Mouse (Mus musculus) heart, embryonic 12.5 days (tissue): ENCODE data around the gene Pkd1l2. TPM values are rescaled to one million over a fixed set of nuclear protein-coding genes. Genes with fewer than 3 reads are reported as not detected.

Experiments
- ATAC-seq: fragments of 200-750 bp; cut with Nextera tagmentation; 2 replicates; pipeline ENCODE4 v1.8.0; 2017; ENCODE audit warnings: moderate TSS enrichment, moderate library complexity; ENCODE audit not compliant: insufficient number of reproducible peaks, low FRiP score
- H3K27ac ChIP-seq: fragments of 300-500 bp; sonication (generic); 2 replicates; pipeline ENCODE4 v1.5.1; 2016; ENCODE audit warnings: mild to moderate bottlenecking, moderate library complexity; ENCODE audit not compliant: poor library complexity, severe bottlenecking
- H3K27me3 ChIP-seq: fragments of 300-500 bp; sonication (generic); replicated peaks from 2 replicates; pipeline ENCODE4 v1.6.1; 2016; ENCODE audit warnings: mild to moderate bottlenecking, moderate library complexity
- H3K36me3 ChIP-seq: fragments of 300-500 bp; sonication (generic); 2 replicates; pipeline ENCODE4 v1.6.1; 2016; ENCODE audit warnings: mild to moderate bottlenecking, moderate library complexity
- H3K4me1 ChIP-seq: fragments of 300-500 bp; sonication (generic); replicated peaks from 2 replicates; pipeline ENCODE4 v1.6.1; 2016; ENCODE audit warnings: mild to moderate bottlenecking
- H3K4me2 ChIP-seq: fragments of 300-500 bp; sonication (generic); 2 replicates; pipeline ENCODE4 v1.6.1; 2016; ENCODE audit warnings: mild to moderate bottlenecking, moderate library complexity
- H3K4me3 ChIP-seq: fragments of 300-500 bp; sonication (generic); 2 replicates; pipeline ENCODE4 v1.5.1; 2016; ENCODE audit warnings: mild to moderate bottlenecking
- H3K9ac ChIP-seq: fragments of 300-500 bp; sonication (generic); 2 replicates; pipeline ENCODE4 v1.6.1; 2016; ENCODE audit warnings: mild to moderate bottlenecking, moderate library complexity
- H3K9me3 ChIP-seq: fragments of 300-500 bp; sonication (generic); replicated peaks from 2 replicates; pipeline ENCODE4 v1.6.1; 2016; ENCODE audit warnings: mild to moderate bottlenecking, moderate library complexity
- WGBS: fragments of 180-500 bp; shearing (Covaris S2); methylation state at CpG from one replicate; pipeline ENCODE4 v1.1.7; 2016; 5-methylcytosine and 5-hydroxymethylcytosine counted together
- polyA plus RNA-seq: library from polyadenylated mRNA; unstranded; fragments of >200 nt; fragmentation: Nextera tagmentation; extraction: Ambion mirVana; gene quantifications from 2 replicates; pipeline ENCODE4 v1.2.1, GENCODE M21; 2016

Pkd1l2 gene
- polyA plus RNA-seq, 1 experiment from 2014 or later: 0.11 TPM

- WGBS: 71% methylated on average over 3 of the region's 3 CpGs
- H3K4me3 ChIP-seq: no peak overlapping the region
- H3K27ac ChIP-seq: no peak overlapping the region
- H3K9me3 ChIP-seq: peaks cover 6% of the 10 kb centered on the region; the same call in 1 of the 2 replicates
- no peak overlapping the region for H3K4me2 ChIP-seq
- H3K36me3 ChIP-seq: no peaks in the 10 kb centered on the region
- peaks cover 13% of the 10 kb centered on the region for H3K4me1 ChIP-seq
- no peak overlapping the region for H3K9ac ChIP-seq
- no peak for ATAC-seq
- H3K27me3 ChIP-seq: no peaks in the 10 kb centered on the region
Measured at GRCm38 (mm10) chr8:117111641-117112040, 29.4 kb upstream of the Pkd1l2 start.

GRCm38 (mm10) chr8:117109801-117110390, 27.6 kb upstream of the Pkd1l2 start:
- Histone ChIP-seq H3K4me3 (no peak overlapping the region), H3K9ac (no peak overlapping the region), H3K27me3 (no peaks in the 10 kb centered on the region), H3K36me3 (no peaks in the 10 kb centered on the region), H3K4me2 (no peak overlapping the region), H3K4me1 (peaks cover 1% of the 10 kb centered on the region), H3K9me3 (peaks cover 6% of the 10 kb centered on the region; the same call in 1 of the 2 replicates), H3K27ac (no peak overlapping the region)
- ATAC-seq: no peak
- 53% methylated on average over 16 of the region's 16 CpGs for WGBS

GRCm38 (mm10) chr8:117109018-117109711, 26.9 kb upstream of the Pkd1l2 start:
- no peak overlapping the region for H3K4me3 ChIP-seq
- H3K4me1 ChIP-seq: no peaks in the 10 kb centered on the region
- no peak for ATAC-seq
- no peaks in the 10 kb centered on the region for H3K36me3 ChIP-seq
- H3K27ac ChIP-seq: no peak overlapping the region
- no peak overlapping the region for H3K4me2 ChIP-seq
- no peaks in the 10 kb centered on the region for H3K27me3 ChIP-seq
- 89% methylated on average over 19 of the region's 19 CpGs for WGBS
- H3K9me3 ChIP-seq: peaks cover 6% of the 10 kb centered on the region; the same call in 1 of the 2 replicates
- no peak overlapping the region for H3K9ac ChIP-seq

GRCm38 (mm10) chr8:117107533-117107932, 25.3 kb upstream of the Pkd1l2 start:
- 15% methylated on average over 9 of the region's 9 CpGs for WGBS
- H3K36me3 ChIP-seq: no peaks in the 10 kb centered on the region
- H3K9me3 ChIP-seq: peaks cover 6% of the 10 kb centered on the region; the same call in 1 of the 2 replicates
- H3K4me2 ChIP-seq: no peak overlapping the region
- H3K27me3 ChIP-seq: no peaks in the 10 kb centered on the region
- H3K4me1 ChIP-seq: no peaks in the 10 kb centered on the region
- H3K9ac ChIP-seq: no peak overlapping the region
- H3K4me3 ChIP-seq: no peak overlapping the region
- 0 out of 2 replicates have a peak, but pooled peaks have one; percentile 29 for ATAC-seq
- no peak overlapping the region for H3K27ac ChIP-seq

GRCm38 (mm10) chr8:117097564-117098191, 15.4 kb upstream of the Pkd1l2 start:
- 0 out of 2 replicates have a peak, but pooled peaks cover 8% of the 10 kb centered on the region for H3K4me1 ChIP-seq
- peaks cover 8% of the 10 kb centered on the region for H3K9me3 ChIP-seq
- H3K4me2 ChIP-seq: no peak overlapping the region
- no peak overlapping the region for H3K27ac ChIP-seq
- H3K27me3 ChIP-seq: no peaks in the 10 kb centered on the region
- no peak overlapping the region for H3K4me3 ChIP-seq
- 61% methylated on average over 11 of the region's 11 CpGs for WGBS
- H3K9ac ChIP-seq: no peak overlapping the region
- peak; percentile 29; the same call in 1 of the 2 replicates for ATAC-seq
- H3K36me3 ChIP-seq: no peaks in the 10 kb centered on the region

- Histone ChIP-seq H3K4me1 (0 out of 2 replicates have a peak, but pooled peaks cover 8% of the 10 kb centered on the region), H3K27ac (no peak overlapping the region), H3K4me2 (no peak overlapping the region), H3K36me3 (no peaks in the 10 kb centered on the region), H3K4me3 (no peak overlapping the region), H3K9ac (no peak overlapping the region), H3K9me3 (peaks cover 8% of the 10 kb centered on the region), H3K27me3 (no peaks in the 10 kb centered on the region)
- no peak; the same call in 1 of the 2 replicates for ATAC-seq
- WGBS: 68% methylated on average over 10 of the region's 10 CpGs
Measured at GRCm38 (mm10) chr8:117097051-117097563, 14.9 kb upstream of the Pkd1l2 start.

- no peak for ATAC-seq
- WGBS: 75% methylated on average over 12 of the region's 12 CpGs
- Histone ChIP-seq H3K9me3 (peaks cover 8% of the 10 kb centered on the region; the same call in 1 of the 2 replicates), H3K4me1 (0 out of 2 replicates have a peak, but pooled peaks cover 8% of the 10 kb centered on the region), H3K27ac (no peak within 1 kb of the TSS), H3K9ac (no peak within 1 kb of the TSS), H3K36me3 (no peaks in the 10 kb centered on the region), H3K4me2 (no peak within 1 kb of the TSS), H3K27me3 (no peaks in the 10 kb centered on the region), H3K4me3 (no peak within 1 kb of the TSS)
Measured at GRCm38 (mm10) chr8:117095647-117096046, 13.4 kb upstream of the Pkd1l2 start, which contains the start of gene Bco1. Gene Bco1 (plus strand): TSS chr8:117095854.

GRCm38 (mm10) chr8:117094053-117094452, 11.8 kb upstream of the Pkd1l2 start:
- Histone ChIP-seq H3K4me2 (no peak overlapping the region), H3K27ac (no peak overlapping the region), H3K4me3 (no peak overlapping the region), H3K4me1 (0 out of 2 replicates have a peak, but pooled peaks cover 8% of the 10 kb centered on the region), H3K9ac (no peak overlapping the region), H3K36me3 (no peaks in the 10 kb centered on the region), H3K27me3 (no peaks in the 10 kb centered on the region), H3K9me3 (no peaks in the 10 kb centered on the region)
- ATAC-seq: no peak
- WGBS: 23% methylated on average over 5 of the region's 5 CpGs

GRCm38 (mm10) chr8:117089802-117090201, 7.6 kb upstream of the Pkd1l2 start:
- no peak overlapping the region for H3K4me3 ChIP-seq
- H3K36me3 ChIP-seq: no peaks in the 10 kb centered on the region
- no peak overlapping the region for H3K9ac ChIP-seq
- no peak for ATAC-seq
- H3K27me3 ChIP-seq: no peaks in the 10 kb centered on the region
- peaks cover 24% of the 10 kb centered on the region for H3K4me1 ChIP-seq
- no peak overlapping the region for H3K4me2 ChIP-seq
- 41% methylated on average over 4 of the region's 4 CpGs for WGBS
- H3K9me3 ChIP-seq: no peaks in the 10 kb centered on the region
- no peak overlapping the region for H3K27ac ChIP-seq

- H3K27me3 ChIP-seq: no peaks in the 10 kb centered on the region; the same call in 1 of the 2 replicates
- no peak for ATAC-seq
Measured at GRCm38 (mm10) chr8:117087036-117087435, 4.8 kb upstream of the Pkd1l2 start.

GRCm38 (mm10) chr8:117085521-117085920, 3.3 kb upstream of the Pkd1l2 start:
- peak overlapping the region; percentile 70 for H3K27ac ChIP-seq
- no peak overlapping the region for H3K9ac ChIP-seq
- no peaks in the 10 kb centered on the region; the same call in 1 of the 2 replicates for H3K27me3 ChIP-seq
- ATAC-seq: peak; percentile 87
- H3K9me3 ChIP-seq: no peaks in the 10 kb centered on the region
- H3K4me3 ChIP-seq: no peak overlapping the region
- 6% methylated on average over 8 of the region's 8 CpGs for WGBS
- peaks cover 40% of the 10 kb centered on the region for H3K4me1 ChIP-seq
- no peaks in the 10 kb centered on the region for H3K36me3 ChIP-seq
- peak overlapping the region; percentile 25; the same call in 1 of the 2 replicates for H3K4me2 ChIP-seq

More at GRCm38 (mm10) chr8:117087036-117087435, 4.8 kb upstream of the Pkd1l2 start:
- Histone ChIP-seq H3K9ac (no peak overlapping the region), H3K27ac (no peak overlapping the region), H3K9me3 (no peaks in the 10 kb centered on the region), H3K4me2 (no peak overlapping the region), H3K36me3 (no peaks in the 10 kb centered on the region), H3K4me1 (peaks cover 35% of the 10 kb centered on the region), H3K4me3 (no peak overlapping the region)
